Mouse (Mus musculus): Measurements from ENCODE around the gene Pkmyt1. TPM values are rescaled to one million over a fixed set of nuclear protein-coding genes. Genes with fewer than 3 reads are reported as not detected.
"Not testable (repeated sequence)": the region's sequence is repeated elsewhere in the genome, so short reads cannot be mapped to it uniquely, and the experiment has no call there.

Pkmyt1 gene
- total RNA-seq, 2 experiments from 2014 or later: 3.4 to 3.5 TPM

GRCm38 (mm10) chr17:23762976-23763375 is 36.8 kb downstream of the Pkmyt1 start:
- DNase-seq (ENCODE audit: low spot score in 2 of 2): no peak
- Histone ChIP-seq H3K27ac (no peak overlapping the region), H3K4me3 (no peak overlapping the region)
- TF ChIP-seq CTCF (conservative IDR thresholded peaks at IDR 0.05): no peak

- TF ChIP-seq CTCF (conservative IDR thresholded peaks at IDR 0.05): peak; percentile 24; the same call in 1 of the 2 replicates
- Histone ChIP-seq H3K4me3 (peak overlapping the region; percentile 99), H3K27ac (peak overlapping the region; percentile 97)
- DNase-seq (ENCODE audit: low spot score in 2 of 2): no peak
Observed at GRCm38 (mm10) chr17:23770493-23770892, 44.4 kb downstream of the Pkmyt1 start.

- H3K27ac ChIP-seq: peak overlapping the region; percentile 97
- no peak for DNase-seq (ENCODE audit: low spot score in 2 of 2)
- no peak for TF ChIP-seq CTCF (conservative IDR thresholded peaks at IDR 0.05)
- H3K4me3 ChIP-seq: peak overlapping the region; percentile 99
Observed at GRCm38 (mm10) chr17:23770896-23771283, 44.8 kb downstream of the Pkmyt1 start.

- TF ChIP-seq CTCF (conservative IDR thresholded peaks at IDR 0.05): no peak
- DNase-seq (ENCODE audit: low spot score in 2 of 2): peak; percentile 98 to 99
- Histone ChIP-seq H3K27ac (peak within 1 kb of the TSS; percentile 97), H3K4me3 (peak within 1 kb of the TSS; percentile 99)
Observed at GRCm38 (mm10) chr17:23771284-23772218, 45.4 kb downstream of the Pkmyt1 start, which contains the start of gene Flywch1. TSS of gene Flywch1 (minus strand) at chr17:23771602.

- peak overlapping the region; percentile 43; the same call in 1 of the 2 replicates for H3K27ac ChIP-seq
- TF ChIP-seq CTCF (conservative IDR thresholded peaks at IDR 0.05): peak; percentile 36
- peak overlapping the region; percentile 99 for H3K4me3 ChIP-seq
- not testable (repeated sequence) for DNase-seq (ENCODE audit: low spot score in 2 of 2)
Observed at GRCm38 (mm10) chr17:23772219-23772556, 46.1 kb downstream of the Pkmyt1 start.

GRCm38 (mm10) chr17:23773676-23774075 is 47.5 kb downstream of the Pkmyt1 start:
- Histone ChIP-seq H3K27ac (no peak overlapping the region), H3K4me3 (no peak overlapping the region)
- TF ChIP-seq CTCF (conservative IDR thresholded peaks at IDR 0.05): no peak
- no peak for DNase-seq (ENCODE audit: low spot score in 2 of 2)

GRCm38 (mm10) chr17:23774090-23774489 is 48.0 kb downstream of the Pkmyt1 start:
- H3K4me3 ChIP-seq: no peak overlapping the region
- H3K27ac ChIP-seq: no peak overlapping the region
- DNase-seq (ENCODE audit: low spot score in 2 of 2): peak; percentile 61 to 73
- peak; percentile 88 for TF ChIP-seq CTCF (conservative IDR thresholded peaks at IDR 0.05)

- no peak for TF ChIP-seq CTCF (conservative IDR thresholded peaks at IDR 0.05)
Observed at GRCm38 (mm10) chr17:23776216-23776615, 50.1 kb downstream of the Pkmyt1 start.

GRCm38 (mm10) chr17:23777141-23777540 is 51.0 kb downstream of the Pkmyt1 start:
- no peak for TF ChIP-seq CTCF (conservative IDR thresholded peaks at IDR 0.05)
- H3K27ac ChIP-seq: no peak overlapping the region
- no peak for DNase-seq (ENCODE audit: low spot score in 2 of 2)
- no peak overlapping the region for H3K4me3 ChIP-seq

More at GRCm38 (mm10) chr17:23776216-23776615, 50.1 kb downstream of the Pkmyt1 start:
- Histone ChIP-seq H3K27ac (no peak overlapping the region), H3K4me3 (no peak overlapping the region)
- no peak for DNase-seq (ENCODE audit: low spot score in 2 of 2)

GRCm38 (mm10) chr17:23778447-23778846 is 52.3 kb downstream of the Pkmyt1 start:
- DNase-seq (ENCODE audit: low spot score in 2 of 2): no peak
- no peak overlapping the region for H3K27ac ChIP-seq
- TF ChIP-seq CTCF (conservative IDR thresholded peaks at IDR 0.05): no peak
- no peak overlapping the region for H3K4me3 ChIP-seq

- Histone ChIP-seq H3K27ac (no peak overlapping the region), H3K4me3 (no peak overlapping the region)
- DNase-seq (ENCODE audit: low spot score in 2 of 2): no peak
- TF ChIP-seq CTCF (conservative IDR thresholded peaks at IDR 0.05): no peak
Observed at GRCm38 (mm10) chr17:23783352-23783751, 57.2 kb downstream of the Pkmyt1 start.

- DNase-seq (ENCODE audit: low spot score in 2 of 2): peak; percentile 91 to 95
- Histone ChIP-seq H3K4me3 (peak within 1 kb of the TSS; percentile 72), H3K27ac (peak within 1 kb of the TSS; percentile 93)
- TF ChIP-seq CTCF (conservative IDR thresholded peaks at IDR 0.05): peak; percentile 60
Observed at GRCm38 (mm10) chr17:23785561-23786471, 59.7 kb downstream of the Pkmyt1 start, which contains the start of gene Flywch2. TSS of gene Flywch2 (minus strand) at chr17:23786081.

Other genes starting within 250 kb of the Pkmyt1 start
- not detected for gene Vmn2r117, start 246.6 kb upstream of the Pkmyt1 start, total RNA-seq (2021)
- gene Zfp213, start 162.1 kb upstream of the Pkmyt1 start, total RNA-seq (2021): 1 to 10 TPM; 5.7 to 6.9 TPM
- gene Zfp13, start 126.8 kb upstream of the Pkmyt1 start, total RNA-seq (2021): 10 to 100 TPM; 30.1 to 33.6 TPM
- not detected for gene Zscan10, start 125.5 kb upstream of the Pkmyt1 start, total RNA-seq (2021)
- gene Mmp25, start 81.1 kb upstream of the Pkmyt1 start, total RNA-seq (2021): under 1 TPM in 1 of 2 experiments, not detected in 1; 0.17 TPM
- not detected for gene Bicdl2, start 65.8 kb upstream of the Pkmyt1 start, total RNA-seq (2021)
- gene Hcfc1r1, start 52.7 kb upstream of the Pkmyt1 start, total RNA-seq (2021): 100 to 1,000 TPM; 110 to 118 TPM
- gene Thoc6, start 52.5 kb upstream of the Pkmyt1 start, total RNA-seq (2021): 1 to 10 TPM; 7.1 to 7.6 TPM
- gene Tnfrsf12a, start 48.9 kb upstream of the Pkmyt1 start, total RNA-seq (2021): 1 to 10 TPM; 5.5 to 6.3 TPM
- gene Cldn6, start 47.1 kb upstream of the Pkmyt1 start, total RNA-seq (2021): not detected
- under 1 TPM in 1 of 2 experiments, not detected in 1; 0.25 TPM for gene Cldn9, start 42.3 kb upstream of the Pkmyt1 start, total RNA-seq (2021)
- gene 1520401A03Rik, start 3.6 kb upstream of the Pkmyt1 start, total RNA-seq (2021): under 1 TPM; 0.25 to 0.64 TPM
- gene Paqr4, start 14.5 kb downstream of the Pkmyt1 start, total RNA-seq (2021): 10 to 100 TPM; 46.2 to 48.3 TPM
- gene Kremen2, start 19.5 kb downstream of the Pkmyt1 start, total RNA-seq (2021): under 1 TPM; 0.23 to 0.32 TPM
- 100 to 1,000 TPM; 310 to 345 TPM for gene Flywch1, start 45.3 kb downstream of the Pkmyt1 start, total RNA-seq (2021)
- 10 to 100 TPM; 10.6 to 12.3 TPM for gene Flywch2, start 59.7 kb downstream of the Pkmyt1 start, total RNA-seq (2021)
- 100 to 1,000 TPM; 613 to 663 TPM for gene Srrm2, start 64.2 kb downstream of the Pkmyt1 start, total RNA-seq (2021)
- 100 to 1,000 TPM; 332 to 341 TPM for gene Elob, start 102.8 kb downstream of the Pkmyt1 start, total RNA-seq (2021)
- gene Prss33, start 109.7 kb downstream of the Pkmyt1 start, total RNA-seq (2021): not detected
- not detected for gene Prss32, start 117.5 kb downstream of the Pkmyt1 start, total RNA-seq (2021)
- gene Prss41, start 117.8 kb downstream of the Pkmyt1 start, total RNA-seq (2021): 1 to 10 TPM; 1.9 to 2.2 TPM
- gene Prss21, start 141.7 kb downstream of the Pkmyt1 start, total RNA-seq (2021): not detected
- gene Dcpp1, start 154.5 kb downstream of the Pkmyt1 start, total RNA-seq (2021): not detected
- not detected for gene Dcpp2, start 154.5 kb downstream of the Pkmyt1 start, total RNA-seq (2021)
- not detected for gene Dcpp3, start 191.1 kb downstream of the Pkmyt1 start, total RNA-seq (2021)
- not detected for gene Sbp, start 215.3 kb downstream of the Pkmyt1 start, total RNA-seq (2021)
- gene Sbpl, start 228.9 kb downstream of the Pkmyt1 start, total RNA-seq (2021): not detected

Data from layer of hippocampus, adult 2 months (tissue).